Mouse (Mus musculus): ENCODE measurements at regions not wholly inside any gene's neighbourhood (a gene's known extent, or its start where the extent isn't known, plus 50 kb on each side); places are given as distances from the start of the nearest gene placed in this dataset.

DNA sequence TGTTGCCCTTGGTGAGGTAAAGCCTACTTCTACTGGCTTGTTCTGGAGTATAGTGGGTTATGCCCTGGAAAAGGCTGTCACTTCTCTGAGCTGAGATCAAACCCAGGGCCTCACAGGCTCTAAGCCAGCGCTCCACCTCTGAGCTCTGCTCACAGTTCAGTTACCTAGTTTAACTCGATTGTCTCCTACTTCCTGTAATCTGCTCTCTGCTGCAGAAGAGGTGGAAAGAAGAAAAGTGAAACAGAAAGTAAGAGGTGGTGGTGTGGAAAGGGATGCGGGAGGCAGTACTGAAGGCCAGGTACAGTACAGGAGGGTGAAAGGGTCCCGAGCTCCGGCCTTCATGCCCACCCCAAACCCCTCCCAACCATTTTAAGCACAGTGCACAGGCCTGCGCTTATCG, 455.7 kb downstream of the Zfp704 start:
- TF ChIP-seq CTCF (IDR thresholded peaks at IDR 0.05; ENCODE audit: control insufficient read depth, insufficient read depth, insufficient replicate concordance, low read depth, low read length): no peak
- no peak for TF ChIP-seq POLR2A (IDR thresholded peaks at IDR 0.05; ENCODE audit: control insufficient read depth, low read depth, low read length)
